Mouse (Mus musculus) hindbrain, embryonic 13.5 days (tissue): Measurements from ENCODE around the gene Pls1. TPM values are rescaled to one million over a fixed set of nuclear protein-coding genes. Genes with fewer than 3 reads are reported as not detected.

Experiments used
- ATAC-seq: fragments of 200-750 bp; cut with Nextera tagmentation; 2 replicates; pipeline ENCODE4 v1.8.0; 2017; ENCODE audit warnings: moderate TSS enrichment; ENCODE audit not compliant: low FRiP score
- H3K27ac ChIP-seq: fragments of 300-500 bp; sonication (generic); 2 replicates; pipeline ENCODE4 v1.5.1; 2015; ENCODE audit warnings: inconsistent platforms, mild to moderate bottlenecking, moderate library complexity
- H3K27me3 ChIP-seq: fragments of 300-500 bp; sonication (generic); 2 replicates; pipeline ENCODE4 v1.6.1; 2015; ENCODE audit warnings: mild to moderate bottlenecking, inconsistent platforms
- H3K36me3 ChIP-seq: fragments of 300-500 bp; sonication (generic); 2 replicates; pipeline ENCODE4 v1.6.1; 2015; ENCODE audit warnings: mild to moderate bottlenecking, inconsistent platforms
- H3K4me1 ChIP-seq: fragments of 300-500 bp; sonication (generic); replicated peaks from 2 replicates; pipeline ENCODE4 v1.6.1; 2015; ENCODE audit warnings: inconsistent platforms
- H3K4me2 ChIP-seq: fragments of 300-500 bp; sonication (generic); 2 replicates; pipeline ENCODE4 v1.6.1; 2015; ENCODE audit warnings: inconsistent platforms, mild to moderate bottlenecking, moderate library complexity
- H3K4me3 ChIP-seq: fragments of 300-500 bp; sonication (generic); 2 replicates; pipeline ENCODE4 v1.5.1; 2015; ENCODE audit warnings: mild to moderate bottlenecking, inconsistent platforms
- H3K9ac ChIP-seq: fragments of 300-500 bp; sonication (generic); 2 replicates; pipeline ENCODE4 v1.6.1; 2015; ENCODE audit warnings: mild to moderate bottlenecking, inconsistent platforms
- H3K9me3 ChIP-seq: fragments of 300-500 bp; sonication (generic); 2 replicates; pipeline ENCODE4 v1.6.1; 2016; ENCODE audit warnings: inconsistent platforms
- WGBS: fragments of 180-500 bp; shearing (Covaris S2); methylation state at CpG from one replicate; pipeline ENCODE4 v1.1.7; 2015; 5-methylcytosine and 5-hydroxymethylcytosine counted together
- polyA plus RNA-seq: library from polyadenylated mRNA; unstranded; fragments of >200 nt; fragmentation: Nextera tagmentation; extraction: Ambion mirVana; gene quantifications from 2 replicates; pipeline ENCODE4 v1.2.1, GENCODE M21; 2015

The Pls1 gene
- polyA plus RNA-seq, 1 experiment from 2014 or later = 3.3 TPM

GRCm38 (mm10) chr9:95834799-95835198, 10.3 kb downstream of the Pls1 start:
- Histone ChIP-seq H3K4me1 (no peaks in the 10 kb centered on the region), H3K36me3 (no peaks in the 10 kb centered on the region), H3K9me3 (no peaks in the 10 kb centered on the region), H3K4me3 (no peak overlapping the region), H3K4me2 (no peak overlapping the region), H3K9ac (no peak overlapping the region), H3K27me3 (no peaks in the 10 kb centered on the region), H3K27ac (no peak overlapping the region)
- no peak for ATAC-seq
- WGBS = 81% methylated on average over 3 of the region's 3 CpGs

- H3K9me3 ChIP-seq = no peaks in the 10 kb centered on the region
- no peak overlapping the region for H3K4me3 ChIP-seq
- no peaks in the 10 kb centered on the region for H3K36me3 ChIP-seq
- WGBS = 96% methylated on average over 3 of the region's 3 CpGs
- no peaks in the 10 kb centered on the region for H3K27me3 ChIP-seq
- H3K27ac ChIP-seq = no peak overlapping the region
- H3K4me1 ChIP-seq = no peaks in the 10 kb centered on the region
- no peak overlapping the region for H3K4me2 ChIP-seq
- no peak for ATAC-seq
- no peak overlapping the region for H3K9ac ChIP-seq
Measured at GRCm38 (mm10) chr9:95832758-95833157, 12.4 kb downstream of the Pls1 start.

- no peak overlapping the region for H3K4me2 ChIP-seq
- H3K9ac ChIP-seq = no peak overlapping the region
- H3K27me3 ChIP-seq = no peaks in the 10 kb centered on the region
- H3K27ac ChIP-seq = no peak overlapping the region
- no peak overlapping the region for H3K4me3 ChIP-seq
- ATAC-seq = no peak
- H3K9me3 ChIP-seq = no peaks in the 10 kb centered on the region
- 93% methylated on average over 5 of the region's 5 CpGs for WGBS
- no peaks in the 10 kb centered on the region for H3K36me3 ChIP-seq
- H3K4me1 ChIP-seq = no peaks in the 10 kb centered on the region
Measured at GRCm38 (mm10) chr9:95827565-95827964, 17.5 kb downstream of the Pls1 start.

- H3K4me2 ChIP-seq = no peak overlapping the region
- H3K9me3 ChIP-seq = no peaks in the 10 kb centered on the region
- H3K4me1 ChIP-seq = no peaks in the 10 kb centered on the region
- no peak overlapping the region for H3K4me3 ChIP-seq
- WGBS = 82% methylated on average over 7 of the region's 7 CpGs
- H3K9ac ChIP-seq = no peak overlapping the region
- H3K27me3 ChIP-seq = no peaks in the 10 kb centered on the region
- H3K36me3 ChIP-seq = no peaks in the 10 kb centered on the region
- H3K27ac ChIP-seq = no peak overlapping the region
- no peak for ATAC-seq
Measured at GRCm38 (mm10) chr9:95822531-95822930, 22.6 kb downstream of the Pls1 start.

- no peak for ATAC-seq
- Histone ChIP-seq H3K27me3 (no peaks in the 10 kb centered on the region), H3K4me2 (no peak overlapping the region), H3K27ac (no peak overlapping the region), H3K4me3 (no peak overlapping the region), H3K36me3 (no peaks in the 10 kb centered on the region), H3K4me1 (peaks cover 9% of the 10 kb centered on the region; the same call in 1 of the 2 replicates), H3K9ac (no peak overlapping the region), H3K9me3 (no peaks in the 10 kb centered on the region)
- 85% methylated on average over 4 of the region's 4 CpGs for WGBS
Measured at GRCm38 (mm10) chr9:95815706-95816105, 29.4 kb downstream of the Pls1 start.

GRCm38 (mm10) chr9:95815015-95815673, 30.0 kb downstream of the Pls1 start:
- no peak overlapping the region for H3K4me3 ChIP-seq
- peaks cover 9% of the 10 kb centered on the region; the same call in 1 of the 2 replicates for H3K4me1 ChIP-seq
- WGBS = 74% methylated on average over 11 of the region's 11 CpGs
- no peaks in the 10 kb centered on the region for H3K9me3 ChIP-seq
- no peaks in the 10 kb centered on the region for H3K27me3 ChIP-seq
- H3K4me2 ChIP-seq = no peak overlapping the region
- no peak overlapping the region for H3K9ac ChIP-seq
- no peak overlapping the region for H3K27ac ChIP-seq
- H3K36me3 ChIP-seq = no peaks in the 10 kb centered on the region
- ATAC-seq = no peak

- WGBS = 31% methylated on average over 20 of the region's 20 CpGs
- Histone ChIP-seq H3K4me3 (no peak overlapping the region), H3K27me3 (no peaks in the 10 kb centered on the region), H3K9me3 (no peaks in the 10 kb centered on the region), H3K27ac (peak overlapping the region; percentile 44; the same call in 1 of the 2 replicates), H3K4me1 (peaks cover 9% of the 10 kb centered on the region; the same call in 1 of the 2 replicates), H3K4me2 (0 out of 2 replicates have a peak overlapping the region, but pooled peaks have one; percentile 13), H3K9ac (no peak overlapping the region), H3K36me3 (no peaks in the 10 kb centered on the region)
- ATAC-seq = peak; percentile 74
Measured at GRCm38 (mm10) chr9:95813721-95814531, 31.2 kb downstream of the Pls1 start.

GRCm38 (mm10) chr9:95811817-95812216, 33.3 kb downstream of the Pls1 start:
- no peak for ATAC-seq

GRCm38 (mm10) chr9:95809596-95809995, 35.5 kb downstream of the Pls1 start:
- H3K9me3 ChIP-seq = no peaks in the 10 kb centered on the region
- no peaks in the 10 kb centered on the region for H3K36me3 ChIP-seq
- no peak for ATAC-seq
- no peak overlapping the region for H3K4me2 ChIP-seq
- no peak overlapping the region for H3K9ac ChIP-seq
- peaks cover 9% of the 10 kb centered on the region; the same call in 1 of the 2 replicates for H3K4me1 ChIP-seq
- no peak overlapping the region for H3K4me3 ChIP-seq
- no peaks in the 10 kb centered on the region for H3K27me3 ChIP-seq
- H3K27ac ChIP-seq = no peak overlapping the region
- 63% methylated on average over 4 of the region's 4 CpGs for WGBS

More at GRCm38 (mm10) chr9:95811817-95812216, 33.3 kb downstream of the Pls1 start:
- no peak overlapping the region for H3K4me2 ChIP-seq
- peaks cover 9% of the 10 kb centered on the region; the same call in 1 of the 2 replicates for H3K4me1 ChIP-seq
- no peaks in the 10 kb centered on the region for H3K36me3 ChIP-seq
- H3K4me3 ChIP-seq = no peak overlapping the region
- H3K9me3 ChIP-seq = no peaks in the 10 kb centered on the region
- WGBS = 97% methylated on average over 4 of the region's 4 CpGs
- H3K9ac ChIP-seq = no peak overlapping the region
- no peaks in the 10 kb centered on the region for H3K27me3 ChIP-seq
- H3K27ac ChIP-seq = no peak overlapping the region

GRCm38 (mm10) chr9:95805449-95805848, 39.7 kb downstream of the Pls1 start:
- no peaks in the 10 kb centered on the region for H3K36me3 ChIP-seq
- ATAC-seq = no peak
- no peak overlapping the region for H3K4me2 ChIP-seq
- WGBS = 88% methylated on average over 12 of the region's 12 CpGs
- H3K4me1 ChIP-seq = no peaks in the 10 kb centered on the region
- H3K27ac ChIP-seq = no peak overlapping the region
- H3K4me3 ChIP-seq = no peak overlapping the region
- H3K27me3 ChIP-seq = no peaks in the 10 kb centered on the region
- H3K9ac ChIP-seq = no peak overlapping the region
- H3K9me3 ChIP-seq = no peaks in the 10 kb centered on the region

GRCm38 (mm10) chr9:95803783-95804182, 41.3 kb downstream of the Pls1 start:
- H3K4me3 ChIP-seq = no peak overlapping the region
- H3K4me2 ChIP-seq = no peak overlapping the region
- no peaks in the 10 kb centered on the region for H3K27me3 ChIP-seq
- no peak for ATAC-seq
- no peak overlapping the region for H3K27ac ChIP-seq
- H3K9me3 ChIP-seq = no peaks in the 10 kb centered on the region
- no peaks in the 10 kb centered on the region for H3K4me1 ChIP-seq
- H3K36me3 ChIP-seq = no peaks in the 10 kb centered on the region
- no peak overlapping the region for H3K9ac ChIP-seq
- WGBS = 86% methylated on average over 3 of the region's 3 CpGs

GRCm38 (mm10) chr9:95801610-95802451, 43.3 kb downstream of the Pls1 start:
- H3K9ac ChIP-seq = no peak overlapping the region
- H3K4me1 ChIP-seq = no peaks in the 10 kb centered on the region
- no peaks in the 10 kb centered on the region for H3K36me3 ChIP-seq
- no peak overlapping the region for H3K4me2 ChIP-seq
- no peak overlapping the region for H3K27ac ChIP-seq
- no peaks in the 10 kb centered on the region for H3K27me3 ChIP-seq
- H3K9me3 ChIP-seq = no peaks in the 10 kb centered on the region
- no peak for ATAC-seq
- 67% methylated on average over 10 of the region's 10 CpGs for WGBS
- no peak overlapping the region for H3K4me3 ChIP-seq
